Mouse (Mus musculus) lung, adult 2 months (tissue): ENCODE measurements at regions not wholly inside any gene's neighbourhood (a gene's known extent, or its start where the extent isn't known, plus 50 kb on each side); places are given as distances from the start of the nearest gene placed in this dataset.

Source experiments
- CTCF ChIP-seq: fragments of 200-500 bp; IDR thresholded peaks from 2 replicates; pipeline ENCODE4 v1.5.1; 2011; ENCODE audit warnings: mild to moderate bottlenecking, low read length, control low read depth; ENCODE audit not compliant: insufficient read depth
- POLR2A ChIP-seq: fragments of 200-500 bp; IDR thresholded peaks from 2 replicates; pipeline ENCODE4 v1.6.1; 2011; ENCODE audit warnings: low read depth, mild to moderate bottlenecking, control low read depth, low read length, borderline replicate concordance; ENCODE audit errors: extremely low read depth

DNA sequence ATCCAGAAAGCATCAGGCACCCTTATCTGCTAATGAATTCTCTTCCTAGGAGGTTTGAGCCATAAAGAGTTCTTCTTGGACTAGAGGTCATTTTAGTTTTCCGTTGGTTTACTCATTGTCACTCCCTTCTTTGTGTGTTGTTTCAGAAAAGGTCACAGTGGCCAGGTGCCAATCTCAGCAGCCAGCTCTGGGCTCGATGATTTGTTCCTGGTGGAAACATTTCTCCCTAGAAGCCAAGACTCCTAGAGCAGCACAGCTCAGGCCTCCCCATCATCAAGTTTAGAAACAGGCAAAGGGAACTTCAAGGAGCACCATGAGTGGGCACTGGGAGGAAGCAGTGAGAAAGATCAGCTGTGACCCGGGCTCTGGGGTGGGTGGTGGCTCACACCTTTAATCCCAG is 132.3 kb upstream of the Fbxo11 start:
- TF ChIP-seq CTCF (no peak), POLR2A (no peak)
